Mouse (Mus musculus) c-Kit-positive CD71-positive TER-119-negative erythroid progenitor cells, embryonic 14.5 days (primary cell): ENCODE measurements around the gene Anxa11.
"Not testable (repeated sequence)": the region's sequence is repeated elsewhere in the genome, so short reads cannot be mapped to it uniquely, and the experiment has no call there.

ENCODE experiments used
- DNase-seq: peaks from one replicate; pipeline ENCODE4 v3.0.0-alpha.2; 2013; ENCODE audit warnings: low read depth

The Anxa11 gene

DNA sequence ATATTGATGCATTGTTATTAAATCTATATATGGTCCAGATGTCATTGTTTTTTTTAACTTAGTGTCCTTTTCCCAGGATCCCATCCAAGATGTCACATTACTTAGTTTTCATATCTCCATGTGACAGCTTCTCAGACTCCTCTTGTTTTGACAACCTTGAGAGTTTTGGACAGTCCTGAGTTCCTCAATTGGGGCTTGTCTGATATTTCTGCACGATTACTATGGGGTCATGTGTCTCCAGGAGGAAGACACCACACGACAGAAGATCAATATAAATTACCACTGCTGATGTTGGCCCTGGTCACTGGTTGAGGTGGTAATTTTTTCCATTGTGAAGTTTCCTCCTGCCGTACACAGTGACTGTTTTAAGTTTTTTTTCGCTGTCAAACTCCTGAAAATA, 377 bp upstream of the Anxa11 start:
- no peak for DNase-seq

DNA sequence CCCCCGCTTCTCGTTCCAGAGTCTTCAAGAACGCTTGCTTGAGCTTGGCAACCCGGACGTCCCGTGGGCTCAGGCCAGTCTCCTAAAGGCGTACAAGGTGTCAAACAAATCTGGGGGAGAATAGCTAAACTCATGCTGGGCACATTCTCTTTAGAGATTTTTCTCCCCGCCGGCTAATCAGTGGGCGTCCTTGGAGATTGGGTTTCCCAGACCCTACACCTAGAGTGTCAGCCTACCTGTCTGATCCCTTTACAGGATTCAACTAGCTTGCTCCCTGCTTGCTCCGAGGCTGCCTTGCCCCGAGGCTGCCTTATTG, 690 bp downstream of the Anxa11 start:
- no peak for DNase-seq

DNA sequence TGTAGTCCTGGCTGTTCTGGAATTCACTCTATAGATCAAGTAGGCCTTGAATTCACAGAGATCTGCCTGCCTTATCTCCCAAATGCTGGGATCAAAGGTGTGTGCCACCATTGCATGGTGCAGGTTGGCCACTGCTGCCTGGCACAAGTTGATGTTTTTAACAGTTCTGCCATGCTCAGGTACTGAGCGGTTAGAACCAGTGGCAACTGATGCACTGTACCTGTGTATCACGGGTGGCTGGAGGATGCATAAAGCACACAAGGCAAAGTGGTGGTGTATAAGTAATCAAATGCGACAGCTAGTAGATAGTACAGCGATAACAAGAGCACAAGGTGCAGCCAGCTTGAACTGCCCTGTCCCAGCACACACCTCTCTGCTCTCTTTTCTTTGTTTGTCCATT, 2.4 kb downstream of the Anxa11 start:
- DNase-seq: no peak

DNA sequence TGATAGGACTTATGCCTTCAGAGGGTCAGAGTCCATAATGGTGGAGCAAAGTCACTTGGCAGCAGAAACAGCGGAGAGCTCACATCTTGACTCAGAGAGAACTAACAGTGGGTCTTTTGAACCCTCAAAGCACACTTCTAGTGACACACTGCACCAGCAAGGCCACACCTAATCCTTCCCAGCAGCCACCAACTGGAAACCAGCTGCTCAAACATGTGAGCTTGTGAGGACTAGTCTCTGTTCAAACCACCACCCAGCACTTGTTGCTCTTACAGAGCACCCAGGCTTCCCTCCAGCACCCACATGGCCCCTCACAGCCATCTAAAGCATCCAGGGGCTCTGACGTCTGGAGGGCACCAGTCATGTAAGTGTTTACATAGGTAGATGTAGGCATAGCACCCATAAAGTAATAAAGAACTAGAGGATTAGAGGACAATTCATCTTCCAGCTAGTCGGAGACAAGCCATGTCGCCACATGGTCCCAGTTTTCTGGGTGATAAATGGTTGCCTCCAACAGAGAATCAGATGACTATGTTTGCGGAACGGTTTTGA, 4.0 kb downstream of the Anxa11 start:
- DNase-seq: no peak

DNA sequence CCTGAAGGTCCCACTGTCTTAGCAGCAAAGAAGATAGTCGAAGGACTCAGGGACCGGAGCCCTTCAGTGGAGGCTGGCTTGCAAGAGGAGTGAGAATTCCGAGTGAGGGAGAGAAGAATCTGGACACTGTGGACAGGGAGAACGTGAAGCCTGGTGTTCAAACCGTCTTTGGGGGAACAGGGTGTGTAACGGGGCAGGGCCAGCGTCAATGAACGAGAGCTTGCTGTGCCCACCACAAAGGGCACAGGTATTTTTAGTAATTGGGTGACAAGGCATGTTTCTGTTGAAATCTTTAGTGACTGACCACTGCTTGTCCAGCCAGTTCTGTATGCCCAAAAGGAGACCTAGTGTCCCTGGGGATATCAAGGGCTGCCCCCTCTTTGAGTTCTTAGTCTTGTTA, 4.6 kb downstream of the Anxa11 start:
- no peak for DNase-seq

DNA sequence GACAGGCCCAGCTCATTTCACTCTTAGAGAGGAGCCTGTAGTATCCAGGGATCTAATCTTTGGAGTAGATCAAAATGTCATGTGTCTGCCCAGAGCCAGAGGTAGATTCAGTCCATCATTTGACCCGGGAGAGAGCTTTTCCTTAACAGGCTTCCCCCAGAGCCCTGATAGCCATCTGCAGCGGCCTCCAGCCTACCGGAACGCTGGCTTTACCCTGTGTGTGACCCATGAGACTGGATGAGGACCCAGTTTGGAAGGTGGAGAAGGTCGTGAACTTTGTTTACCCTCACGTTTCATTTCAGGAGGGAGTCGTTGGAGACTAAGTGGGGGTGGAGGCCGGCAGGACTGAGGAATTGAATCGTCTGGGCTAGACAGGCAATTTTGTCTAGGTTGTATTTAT, 5.7 kb downstream of the Anxa11 start:
- DNase-seq: no peak

DNA sequence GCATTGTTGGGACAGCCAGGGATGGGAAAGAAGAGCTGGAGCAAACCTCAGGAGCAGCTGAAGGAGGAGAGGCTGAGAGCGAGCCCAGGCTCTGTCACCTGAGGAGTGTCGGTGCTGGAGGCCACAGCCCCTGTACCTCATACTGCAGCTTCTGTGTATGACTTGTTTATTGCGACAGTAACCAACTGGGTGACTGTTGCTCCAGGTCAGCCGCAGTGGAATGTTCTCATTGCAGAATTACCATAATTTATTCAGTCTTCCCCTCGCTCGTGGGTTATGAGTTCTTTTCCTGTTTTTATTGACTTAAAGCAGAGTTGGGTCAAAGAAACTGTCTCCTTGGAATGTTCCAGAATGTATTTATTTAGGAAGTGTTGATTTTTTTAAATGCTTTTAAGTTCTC, 6.3 kb downstream of the Anxa11 start:
- DNase-seq: no peak

DNA sequence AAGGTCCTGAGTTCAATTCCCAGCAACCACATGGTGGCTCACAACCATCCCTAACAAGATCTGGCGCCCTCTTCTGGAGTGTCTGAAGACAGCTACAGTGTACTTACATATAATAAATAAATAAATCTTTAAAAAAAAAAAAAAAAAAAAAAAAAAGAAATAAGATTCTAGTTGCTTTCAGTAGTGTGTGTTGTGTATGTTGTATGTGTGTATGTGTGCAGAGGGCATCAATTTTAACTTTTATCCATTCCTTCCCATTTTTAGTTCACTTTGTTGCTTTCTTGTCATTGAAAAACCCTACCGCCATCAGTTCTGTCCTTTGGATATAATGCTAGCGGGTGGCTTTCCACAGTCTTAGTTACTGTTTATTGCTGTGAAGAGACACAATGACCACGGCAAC, 6.8 kb downstream of the Anxa11 start:
- DNase-seq: not testable (repeated sequence)

DNA sequence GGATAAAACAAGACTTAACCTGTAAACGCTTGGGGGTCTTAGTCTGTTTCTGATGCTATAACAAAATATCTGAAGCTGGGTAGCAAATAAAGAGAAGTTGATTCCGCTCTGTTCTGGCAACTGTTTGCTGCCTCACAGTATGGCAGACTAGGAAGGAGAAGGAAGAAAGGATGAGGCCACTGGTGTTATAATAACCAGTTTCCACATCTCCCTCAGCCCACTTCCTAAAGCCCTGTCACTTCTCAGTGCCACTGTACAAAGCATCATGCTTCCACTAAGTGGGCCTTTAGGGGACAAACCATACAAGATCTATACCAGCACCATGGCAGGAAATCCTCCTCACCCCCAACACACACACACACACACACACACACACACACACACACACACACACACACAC, 8.5 kb downstream of the Anxa11 start:
- DNase-seq: no peak

DNA sequence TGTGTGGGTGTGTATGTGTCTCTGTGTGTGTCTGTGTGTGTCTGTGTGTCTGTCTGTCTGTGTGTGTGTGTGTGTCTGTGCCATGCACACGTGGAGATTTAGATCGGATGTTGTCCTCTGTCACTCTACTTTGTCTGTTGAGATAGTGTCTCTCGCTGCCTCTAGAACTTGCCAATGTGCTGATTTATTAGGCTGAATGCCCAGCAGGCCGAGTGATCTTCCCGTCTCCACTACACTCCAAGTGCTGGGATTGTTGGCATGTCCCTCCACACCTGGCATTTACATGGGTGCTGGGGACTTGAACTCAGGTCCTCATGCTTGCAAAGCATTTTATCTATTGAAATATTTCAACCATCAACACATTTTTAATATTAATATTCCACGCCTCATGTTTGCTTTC, 9.2 kb downstream of the Anxa11 start:
- no peak for DNase-seq

DNA sequence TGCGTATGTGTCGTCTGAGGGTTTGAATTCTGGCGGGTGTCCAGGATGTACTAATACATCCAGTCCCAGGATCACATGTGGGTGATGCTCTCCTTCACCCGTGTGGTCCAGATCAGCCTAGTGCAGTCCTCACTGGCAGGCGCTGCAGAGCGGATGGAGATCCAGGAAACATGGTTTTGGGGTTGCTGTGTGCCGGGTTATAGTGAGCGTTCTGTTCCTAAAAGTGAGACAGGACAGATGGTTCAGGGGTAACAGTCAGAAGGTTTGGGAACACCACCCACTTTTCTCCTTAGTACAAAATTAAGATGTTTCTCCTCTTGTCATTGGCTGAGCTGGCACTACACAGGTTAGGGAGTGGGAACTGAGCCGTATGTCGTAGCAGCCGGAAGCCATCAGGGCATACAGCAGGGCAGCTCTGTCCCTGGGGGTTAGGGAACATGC, 10.2 kb downstream of the Anxa11 start:
- no peak for DNase-seq

DNA sequence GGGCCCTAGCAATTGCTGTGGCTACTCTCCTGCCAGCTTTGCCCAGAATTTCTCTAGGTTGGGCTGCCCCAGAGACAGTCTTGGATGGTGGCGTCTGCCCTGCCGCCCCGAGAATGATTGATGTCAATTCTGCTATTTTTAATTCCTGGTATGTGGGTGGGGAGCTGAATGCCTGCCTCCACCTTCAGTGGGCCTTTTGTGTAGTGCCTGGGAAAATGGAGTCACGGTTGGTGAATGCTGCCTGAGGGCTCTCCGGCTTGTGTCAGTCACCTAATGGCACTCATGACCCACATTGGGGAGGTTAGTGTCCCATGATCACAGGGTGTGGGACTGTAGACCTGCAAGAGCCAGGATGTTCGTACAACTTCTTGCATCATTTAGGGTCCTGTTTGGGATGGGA, 11.3 kb downstream of the Anxa11 start:
- no peak for DNase-seq

DNA sequence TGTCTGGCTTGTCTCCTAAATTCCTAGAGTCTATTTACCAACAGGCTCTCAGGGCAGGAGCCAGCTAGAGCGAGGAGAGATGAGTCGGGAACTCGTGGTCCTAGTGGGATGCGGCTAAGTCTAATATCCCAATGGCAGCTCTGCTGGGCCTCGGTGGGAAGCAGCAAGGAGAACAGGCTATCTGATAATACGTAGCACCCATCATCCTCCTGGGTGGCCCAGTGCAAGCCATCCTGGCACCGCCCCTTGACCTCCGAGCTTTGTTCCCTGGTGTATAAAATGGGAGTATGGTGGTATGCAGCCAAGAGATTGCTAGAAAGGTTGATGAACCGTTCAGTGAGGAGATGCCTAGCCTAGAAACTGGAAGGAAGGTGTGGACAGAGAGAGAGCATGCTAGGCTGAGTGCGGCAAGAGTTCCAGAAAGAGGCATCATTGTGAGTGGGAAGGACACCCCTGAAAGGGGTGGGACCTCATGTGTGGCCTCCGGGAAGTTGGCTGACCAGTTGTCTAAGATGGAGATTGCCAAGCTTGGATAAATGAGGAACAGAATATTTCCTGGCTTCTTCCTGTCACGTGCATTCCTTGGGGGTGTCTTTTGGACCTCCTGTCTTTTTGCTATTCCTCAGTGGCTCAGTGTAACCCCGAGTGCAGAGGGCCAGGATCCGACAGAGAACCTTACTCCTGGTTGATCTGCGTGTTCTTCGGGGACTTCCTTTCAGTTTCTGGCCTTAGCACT, 11.9 kb downstream of the Anxa11 start:
- no peak for DNase-seq

DNA sequence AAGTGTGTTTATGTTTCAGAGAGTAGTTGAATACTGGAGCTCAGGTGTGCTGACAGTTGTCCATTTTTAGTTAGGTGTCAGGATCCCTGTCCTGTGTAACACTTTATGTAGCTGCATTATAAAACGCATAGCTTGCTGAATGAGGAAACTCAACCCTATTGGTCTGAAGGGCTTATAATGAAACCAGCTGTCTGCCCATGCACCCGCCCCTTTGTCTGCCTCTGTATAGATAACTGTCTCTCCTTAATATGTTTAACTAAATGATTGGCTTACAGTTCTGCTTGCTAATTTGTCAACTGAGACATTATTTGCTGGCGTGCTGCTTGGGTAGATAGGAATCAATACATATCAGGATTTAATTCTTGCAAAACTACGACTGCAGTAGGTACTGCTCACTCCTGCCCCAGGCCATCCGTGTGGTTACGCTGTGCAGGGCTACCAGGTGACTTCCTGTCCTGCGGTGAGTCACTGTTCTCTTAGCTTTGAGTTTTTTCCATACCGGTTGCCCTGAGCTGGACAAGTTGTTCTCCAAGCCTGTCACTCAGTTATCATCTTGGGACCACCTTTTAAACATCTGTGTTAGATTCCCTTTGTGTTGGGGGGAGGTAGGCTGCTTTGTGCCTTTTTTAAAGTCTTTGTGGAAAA, 13.4 kb downstream of the Anxa11 start:
- DNase-seq: no peak

DNA sequence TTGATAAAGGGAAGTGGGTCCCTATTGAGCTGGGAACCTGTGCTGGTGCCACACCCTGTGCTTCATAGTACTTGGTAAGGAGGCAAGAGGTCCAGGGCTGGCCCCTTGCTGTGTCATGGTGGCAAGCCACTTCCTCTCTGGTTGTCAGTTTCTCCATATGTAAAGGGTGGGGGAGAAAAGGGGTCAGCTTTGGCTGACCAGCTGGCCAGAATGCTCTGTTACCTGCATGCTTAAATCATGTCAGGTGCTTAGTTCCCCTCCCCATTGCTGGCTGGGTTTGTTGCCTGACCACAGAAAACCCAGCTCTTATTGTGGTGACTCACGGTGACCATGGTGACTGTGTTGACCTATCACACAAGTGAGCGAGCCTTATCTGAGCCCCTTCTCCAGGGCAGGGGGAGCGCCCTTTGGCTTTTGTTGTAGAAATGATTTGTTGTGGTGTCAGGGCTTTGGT, 15.2 kb downstream of the Anxa11 start:
- DNase-seq: no peak

DNA sequence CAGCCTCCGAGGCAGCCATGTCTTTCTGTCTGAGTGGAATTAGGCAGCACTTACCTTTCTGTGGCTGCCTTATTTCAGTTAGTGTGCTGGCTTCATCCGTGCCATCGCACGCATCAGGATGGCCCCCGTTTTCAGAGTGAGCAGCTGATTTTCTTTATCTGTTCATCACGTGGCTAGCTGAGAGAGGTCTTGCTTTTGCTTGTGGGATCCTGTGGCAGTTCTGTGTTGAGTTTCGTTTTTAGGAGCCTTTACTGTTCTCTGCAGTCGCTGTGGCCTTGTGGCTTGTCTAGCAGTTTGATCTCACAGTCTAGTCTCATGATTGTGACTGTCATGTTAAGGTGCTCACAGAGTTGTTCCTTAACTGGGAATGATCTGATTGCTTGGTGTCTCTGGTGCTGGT, 16.0 kb downstream of the Anxa11 start:
- no peak for DNase-seq

DNA sequence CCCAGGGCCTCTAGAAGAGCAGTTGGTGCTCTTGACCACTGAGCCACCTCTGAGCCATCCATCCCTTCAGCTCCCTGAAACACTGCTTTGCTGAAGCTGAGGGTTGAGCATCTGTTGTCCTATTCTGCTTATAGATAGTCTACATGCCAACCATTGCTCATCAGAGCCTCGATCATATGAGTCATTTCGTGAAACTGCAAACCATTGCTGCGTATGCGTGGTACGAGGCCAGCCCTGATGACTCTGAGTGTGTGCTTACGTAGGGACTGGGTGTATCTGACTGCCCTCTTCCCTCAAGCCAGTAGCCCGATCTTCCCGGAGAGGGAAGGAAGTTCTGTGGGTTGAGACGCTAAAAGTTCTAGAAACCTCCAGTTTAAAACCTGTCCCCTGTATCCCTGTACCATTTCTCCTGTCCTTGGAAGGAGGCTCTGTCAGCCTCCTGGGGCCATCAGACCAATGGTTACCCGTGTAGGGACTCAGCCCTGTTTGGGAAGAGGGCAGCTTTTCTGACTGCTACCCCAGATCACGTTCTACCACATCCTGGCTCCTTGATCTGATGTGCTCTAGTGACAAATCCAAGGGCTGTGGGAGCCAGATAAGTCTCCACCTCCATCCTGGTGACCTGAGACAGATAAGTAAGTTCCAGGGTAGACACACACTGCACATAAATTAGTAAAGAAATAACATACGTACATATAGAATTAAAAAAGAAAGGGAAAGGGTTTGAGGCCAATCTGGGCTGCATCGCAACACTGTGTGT, 20.0 kb downstream of the Anxa11 start:
- DNase-seq: no peak

DNA sequence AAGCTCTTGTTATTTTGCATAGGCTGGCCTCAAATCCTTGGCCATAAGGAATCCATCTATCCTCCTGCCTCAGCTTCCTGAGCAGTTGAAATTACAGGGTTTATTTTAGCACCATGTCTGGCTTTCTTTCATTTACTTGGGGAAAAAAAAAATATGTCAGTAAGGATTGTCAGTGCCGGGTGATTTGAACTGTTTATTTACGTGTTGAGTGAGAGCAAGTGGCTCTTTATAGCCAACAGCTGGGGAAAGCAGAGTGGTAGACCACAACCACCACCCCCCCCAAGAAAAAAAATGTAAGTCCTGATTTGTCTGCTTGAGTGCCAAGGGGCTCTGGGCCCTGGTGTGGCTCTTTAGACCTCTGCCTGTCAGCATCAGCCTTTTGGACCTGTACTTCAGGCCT, 21.8 kb downstream of the Anxa11 start:
- no peak for DNase-seq

DNA sequence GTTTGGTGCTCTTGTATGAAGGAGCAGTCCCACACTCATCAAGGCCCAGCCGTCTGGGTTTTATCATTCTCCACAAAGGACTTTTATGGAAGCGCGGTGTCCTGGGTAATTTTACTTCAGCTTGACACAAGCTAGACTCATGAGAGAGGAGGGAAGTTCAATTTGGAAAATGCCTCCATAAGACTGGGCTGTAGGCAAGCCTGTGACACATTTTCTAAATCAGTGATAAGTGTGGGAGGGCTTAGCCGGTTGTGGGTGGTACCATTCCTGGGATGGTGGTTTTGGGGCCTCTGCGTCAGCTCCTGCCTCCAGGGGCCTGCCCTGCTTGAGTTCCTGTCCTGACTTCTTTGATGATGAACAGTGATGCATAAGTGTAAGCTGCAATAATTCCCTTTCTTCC, 23.3 kb downstream of the Anxa11 start:
- DNase-seq: no peak

DNA sequence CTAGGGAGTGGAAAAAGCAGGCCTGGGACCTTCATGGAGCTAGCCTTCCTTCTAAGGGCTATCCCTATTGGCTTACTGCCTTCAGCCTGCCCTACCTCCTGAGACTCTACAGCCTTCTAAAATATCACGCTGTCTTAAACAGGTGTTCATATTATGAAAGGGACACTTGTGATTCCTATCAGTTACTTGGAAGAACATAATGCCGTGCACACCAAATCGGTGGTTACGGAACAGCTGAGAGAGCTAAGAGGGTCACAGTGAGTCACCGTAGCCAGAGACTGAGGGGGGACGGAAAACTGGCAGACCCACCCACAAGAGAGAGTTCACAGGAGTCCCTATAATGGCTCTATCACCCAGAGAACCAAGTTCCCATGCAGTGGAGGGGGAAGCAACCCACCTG, 24.4 kb downstream of the Anxa11 start:
- no peak for DNase-seq

DNA sequence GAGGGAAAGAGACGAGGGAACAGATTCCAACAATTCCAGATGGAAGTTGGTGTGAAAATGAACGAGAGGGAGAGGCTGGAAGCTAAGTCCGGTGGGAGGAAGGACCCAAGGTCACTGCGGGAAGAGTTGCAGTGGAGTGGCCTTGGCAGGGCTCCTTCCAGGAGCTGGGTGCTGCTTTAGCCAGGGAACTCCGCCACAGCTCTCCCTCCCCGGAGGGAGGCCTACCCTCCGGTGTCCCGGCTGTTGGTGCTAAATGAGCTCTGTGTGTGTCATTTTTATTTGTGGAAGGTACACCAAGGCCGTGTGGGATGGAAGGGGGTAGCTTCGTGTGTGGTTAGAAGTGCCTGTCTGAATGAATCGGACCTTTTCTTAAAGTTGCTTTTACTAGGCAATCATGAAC, 24.9 kb downstream of the Anxa11 start:
- no peak for DNase-seq

DNA sequence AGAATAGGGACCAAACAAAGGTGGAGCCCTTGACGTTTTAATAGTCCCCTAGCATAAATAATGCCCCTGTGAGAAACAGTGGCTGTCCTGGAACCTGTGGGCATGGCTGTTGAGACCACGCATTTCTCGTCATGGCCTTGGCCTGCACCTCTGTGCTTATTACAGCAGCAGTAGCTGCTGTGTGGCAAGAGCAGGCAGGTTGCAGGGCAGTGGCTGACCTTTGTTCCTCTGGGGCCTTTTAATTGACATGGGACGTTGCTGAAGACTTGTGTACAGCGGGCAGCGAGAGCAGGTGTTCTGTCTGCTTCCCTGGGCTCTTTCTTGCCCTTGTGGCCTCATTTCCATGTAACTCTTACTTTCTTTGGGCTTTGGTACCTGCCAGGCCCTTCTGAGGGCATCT, 25.9 kb downstream of the Anxa11 start:
- DNase-seq: no peak

DNA sequence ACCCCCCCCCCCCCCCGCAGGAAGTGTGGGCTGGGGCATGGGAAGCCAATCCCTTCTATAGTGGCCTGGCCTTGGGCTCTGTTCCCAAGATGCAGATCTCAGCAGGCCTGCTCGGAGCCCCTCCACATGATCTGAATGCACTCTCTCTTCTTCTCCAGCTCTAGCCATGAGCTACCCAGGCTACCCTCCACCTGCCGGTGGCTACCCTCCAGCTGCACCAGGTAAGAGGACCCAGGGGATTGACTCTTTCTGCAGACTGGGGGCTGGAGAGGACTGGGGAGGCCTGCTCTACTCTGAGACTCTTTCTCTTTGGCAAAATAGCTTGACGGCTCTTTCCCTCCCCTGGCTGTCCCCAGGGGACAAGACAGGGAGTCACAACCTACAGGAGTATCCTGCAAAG, 26.8 kb downstream of the Anxa11 start:
- no peak for DNase-seq
